Mouse (Mus musculus): ENCODE data around the gene Gfod1. TPM values are rescaled to one million over a fixed set of nuclear protein-coding genes. Genes with fewer than 3 reads are reported as not detected.

The Gfod1 gene
- polyA plus RNA-seq (2016; fragmentation: Nextera tagmentation; extraction: Ambion mirVana) = 0.13 and 0.23 TPM in 2 replicates

- WGBS = under 1% methylated on average over 53 of the region's 53 CpGs
- Histone ChIP-seq H3K4me1 (peaks cover 27% of the 10 kb centered on the region), H3K27me3 (ENCODE audit: low read depth, poor library complexity, severe bottlenecking) (peaks cover 72% of the 10 kb centered on the region), H3K9me3 (replicated peaks) (no peaks in the 10 kb centered on the region), H3K36me3 (no peaks in the 10 kb centered on the region), H3K27ac (peak within 1 kb of the TSS; percentile 75), H3K4me3 (peak within 1 kb of the TSS; percentile 73)
- peak; percentile 94 for DNase-seq (ENCODE audit: low spot score)
These were observed at the start of gene Gfod1 for GRCm38 (mm10) chr13:43304018-43304431. Gene Gfod1 (minus strand): TSS chr13:43304172.

DNA sequence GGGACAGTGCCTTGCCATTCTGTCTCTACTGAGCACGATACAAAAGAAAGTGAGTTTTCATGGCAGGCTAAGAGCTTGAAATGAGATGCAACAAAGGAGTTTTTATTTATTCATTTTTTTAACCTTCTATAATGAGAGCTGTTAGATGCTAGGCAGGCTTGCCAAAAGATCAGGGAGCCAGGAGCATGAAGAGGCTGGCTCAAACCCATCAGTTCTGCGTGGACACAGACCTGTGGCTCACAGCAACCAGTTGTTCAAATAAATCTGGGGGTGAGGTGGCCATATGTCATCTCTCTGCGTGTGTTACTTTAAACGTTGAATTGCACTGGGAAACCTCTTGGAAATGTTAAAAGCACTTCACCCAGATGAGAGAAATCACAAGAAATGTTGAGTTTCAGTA is 49.4 kb upstream of the Gfod1 start:
- Histone ChIP-seq H3K4me3 (no peak overlapping the region), H3K27ac (no peak overlapping the region), H3K9me3 (replicated peaks) (no peaks in the 10 kb centered on the region), H3K27me3 (ENCODE audit: low read depth, poor library complexity, severe bottlenecking) (no peaks in the 10 kb centered on the region), H3K4me1 (peaks cover 10% of the 10 kb centered on the region; the same call in 1 of the 2 replicates), H3K36me3 (no peaks in the 10 kb centered on the region)
- 79% methylated on average over 4 of the region's 4 CpGs for WGBS
- no peak for DNase-seq (ENCODE audit: low spot score)

DNA sequence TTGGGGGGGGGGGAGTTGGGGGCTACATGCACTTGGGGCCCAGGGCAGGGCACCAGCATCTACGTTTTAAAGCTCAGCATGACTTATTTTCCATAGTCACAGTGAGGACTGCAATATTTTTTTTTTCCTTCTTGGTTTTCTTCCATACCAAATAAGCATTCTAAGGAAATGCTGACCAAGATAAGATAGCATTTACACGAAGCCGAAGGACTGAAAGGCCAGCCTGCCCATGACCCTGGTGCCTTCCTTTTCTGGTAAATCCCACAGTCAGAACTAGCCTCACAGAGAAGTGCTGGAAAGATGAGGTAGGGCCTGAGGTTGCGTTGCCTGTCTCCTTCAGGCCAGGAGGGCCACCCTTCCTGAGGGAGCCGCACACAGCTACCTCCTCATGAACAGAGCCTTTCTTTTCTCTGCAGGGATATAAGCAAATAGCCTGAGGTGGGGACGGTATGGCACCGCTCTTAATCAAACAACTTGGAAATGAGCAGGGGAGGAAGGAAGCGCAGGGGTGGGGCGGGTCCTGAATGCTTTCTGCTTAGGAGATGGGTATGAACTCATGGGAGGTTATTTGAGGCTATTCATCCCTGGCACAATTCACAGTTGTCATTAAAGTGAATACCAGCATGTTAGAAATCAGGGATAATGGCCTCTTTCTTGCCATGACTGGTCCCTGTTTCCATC is 46.7 kb upstream of the Gfod1 start:
- DNase-seq (ENCODE audit: low spot score) = no peak
- Histone ChIP-seq H3K27ac (no peak overlapping the region), H3K36me3 (no peaks in the 10 kb centered on the region), H3K4me1 (peaks cover 7% of the 10 kb centered on the region; the same call in 1 of the 2 replicates), H3K4me3 (no peak overlapping the region), H3K9me3 (replicated peaks) (no peaks in the 10 kb centered on the region), H3K27me3 (ENCODE audit: low read depth, poor library complexity, severe bottlenecking) (no peaks in the 10 kb centered on the region)
- WGBS = 85% methylated on average over 9 of the region's 9 CpGs

- DNase-seq (ENCODE audit: low spot score) = no peak
- H3K36me3 ChIP-seq = no peaks in the 10 kb centered on the region
- H3K4me1 ChIP-seq = no peaks in the 10 kb centered on the region
- H3K4me3 ChIP-seq = no peak overlapping the region
- no peak overlapping the region for H3K27ac ChIP-seq
- 94% methylated on average over 8 of the region's 8 CpGs for WGBS
- no peaks in the 10 kb centered on the region for H3K27me3 ChIP-seq (ENCODE audit: low read depth, poor library complexity, severe bottlenecking)
- no peaks in the 10 kb centered on the region for H3K9me3 ChIP-seq (replicated peaks)
These were observed 45.4 kb upstream of the Gfod1 start for GRCm38 (mm10) chr13:43349376-43349775.

DNA sequence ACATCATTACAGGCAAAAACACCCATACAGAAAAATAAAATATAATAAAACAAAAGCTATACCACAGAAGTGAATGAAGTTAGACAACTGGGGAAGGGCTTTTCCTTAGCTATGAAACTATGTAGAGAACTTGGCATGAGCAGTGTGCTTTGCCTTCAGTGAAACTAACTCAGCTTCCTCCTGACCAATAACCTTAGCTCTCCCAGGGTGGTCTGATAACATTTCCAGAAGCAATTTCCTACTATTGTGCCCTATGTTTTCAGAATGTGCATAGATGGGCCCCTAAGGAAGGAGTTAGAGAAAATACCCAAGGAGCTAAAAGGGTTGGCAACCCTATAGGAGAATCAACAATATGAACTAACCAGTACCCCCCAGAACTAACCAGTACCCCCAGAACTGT is 42.9 kb upstream of the Gfod1 start:
- H3K4me1 ChIP-seq = no peaks in the 10 kb centered on the region
- no peaks in the 10 kb centered on the region for H3K36me3 ChIP-seq
- no peak overlapping the region for H3K27ac ChIP-seq
- no peak for DNase-seq (ENCODE audit: low spot score)
- no peaks in the 10 kb centered on the region for H3K27me3 ChIP-seq (ENCODE audit: low read depth, poor library complexity, severe bottlenecking)
- H3K4me3 ChIP-seq = no peak overlapping the region
- H3K9me3 ChIP-seq (replicated peaks) = no peaks in the 10 kb centered on the region

GRCm38 (mm10) chr13:43338632-43339031 is 34.7 kb upstream of the Gfod1 start:
- 93% methylated on average over 4 of the region's 4 CpGs for WGBS
- H3K27me3 ChIP-seq (ENCODE audit: low read depth, poor library complexity, severe bottlenecking) = no peaks in the 10 kb centered on the region
- no peaks in the 10 kb centered on the region for H3K9me3 ChIP-seq (replicated peaks)
- no peaks in the 10 kb centered on the region for H3K36me3 ChIP-seq
- DNase-seq (ENCODE audit: low spot score) = no peak
- H3K4me3 ChIP-seq = no peak overlapping the region
- H3K27ac ChIP-seq = peak overlapping the region; percentile 16; the same call in 1 of the 2 replicates
- H3K4me1 ChIP-seq = peaks cover 3% of the 10 kb centered on the region; the same call in 1 of the 2 replicates

DNA sequence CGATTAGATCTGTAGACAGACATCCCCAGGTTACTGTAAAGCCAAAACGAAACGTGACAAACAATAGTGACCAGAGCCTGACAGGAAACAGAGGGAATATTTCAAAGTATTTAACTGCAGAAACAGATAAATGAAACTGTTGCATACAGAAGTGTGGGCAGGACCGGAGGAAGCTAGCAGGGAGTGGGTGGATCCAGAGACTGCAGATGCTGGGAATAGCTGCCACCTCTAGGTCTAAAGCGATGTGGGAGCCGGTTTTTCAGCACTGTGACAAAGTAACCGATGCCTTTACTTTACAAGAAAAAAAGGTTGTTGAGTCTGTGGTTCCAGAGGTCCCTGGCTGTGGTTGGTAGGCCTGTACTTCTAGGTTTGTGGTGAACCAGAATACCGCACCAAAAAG is 34.0 kb upstream of the Gfod1 start:
- Histone ChIP-seq H3K36me3 (no peaks in the 10 kb centered on the region), H3K4me1 (peaks cover 3% of the 10 kb centered on the region; the same call in 1 of the 2 replicates), H3K27me3 (ENCODE audit: low read depth, poor library complexity, severe bottlenecking) (no peaks in the 10 kb centered on the region), H3K27ac (no peak overlapping the region), H3K4me3 (no peak overlapping the region), H3K9me3 (replicated peaks) (no peaks in the 10 kb centered on the region)
- DNase-seq (ENCODE audit: low spot score) = no peak
- 92% methylated on average over 8 of the region's 8 CpGs for WGBS

DNA sequence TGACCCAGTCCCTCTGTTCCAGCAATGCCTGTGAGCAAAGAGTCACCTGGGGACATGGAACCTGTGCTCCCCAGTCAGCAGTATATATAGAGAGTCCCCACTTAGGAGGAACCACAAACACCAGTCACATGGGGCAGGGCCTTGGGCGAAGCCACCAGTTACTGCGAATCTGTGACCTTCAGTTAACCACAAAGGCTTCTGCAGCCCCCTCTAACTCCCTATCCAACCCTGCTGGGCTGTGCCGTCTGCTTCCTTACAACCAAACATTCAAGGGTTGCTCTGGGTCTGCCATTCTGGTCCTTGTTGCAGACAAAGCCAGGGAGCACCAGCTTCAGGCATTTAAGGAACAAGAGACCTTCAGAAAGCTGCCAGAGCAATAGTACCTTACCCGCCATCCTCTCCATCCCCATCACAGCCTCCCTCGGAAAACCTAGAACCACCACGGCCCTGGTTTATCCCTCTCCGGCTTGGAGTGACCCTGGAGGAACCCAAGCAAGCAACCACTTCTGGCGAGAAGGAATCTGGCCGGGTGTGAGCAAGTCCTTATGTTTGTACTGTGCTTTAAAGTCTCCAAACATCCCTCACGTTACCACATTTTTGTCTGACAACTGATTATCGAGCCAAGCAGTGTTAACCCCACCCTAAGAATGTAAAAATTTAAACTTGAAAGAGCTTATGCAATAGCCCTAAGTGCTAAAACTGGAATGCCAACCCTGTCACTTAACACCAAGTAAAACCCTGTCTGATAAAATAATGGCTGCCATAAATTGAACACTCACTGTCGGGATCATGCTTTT is 32.7 kb upstream of the Gfod1 start:
- Histone ChIP-seq H3K4me3 (no peak overlapping the region), H3K27ac (no peak overlapping the region), H3K36me3 (no peaks in the 10 kb centered on the region), H3K4me1 (peaks cover 3% of the 10 kb centered on the region; the same call in 1 of the 2 replicates), H3K9me3 (replicated peaks) (no peaks in the 10 kb centered on the region), H3K27me3 (ENCODE audit: low read depth, poor library complexity, severe bottlenecking) (no peaks in the 10 kb centered on the region)
- WGBS = 71% methylated on average over 12 of the region's 12 CpGs
- DNase-seq (ENCODE audit: low spot score) = no peak

DNA sequence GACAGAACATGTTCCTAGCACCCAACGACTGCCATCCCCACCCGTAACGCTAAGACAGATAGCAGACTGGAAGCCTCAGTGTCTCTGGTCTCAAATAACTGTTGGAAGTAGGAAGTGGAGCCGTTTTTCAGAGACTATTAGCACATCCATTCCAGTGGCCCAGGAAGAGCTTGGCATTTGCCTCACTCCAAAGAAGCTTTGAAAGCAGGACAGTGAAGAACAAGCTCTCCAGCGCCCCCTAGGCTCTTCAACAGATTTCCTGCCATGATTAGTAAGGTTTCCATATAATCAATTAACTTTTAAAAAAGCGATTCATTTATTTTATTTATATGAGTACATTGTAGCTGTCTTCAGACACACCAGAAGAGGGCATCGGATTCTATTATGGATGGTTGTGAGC is 28.6 kb upstream of the Gfod1 start:
- H3K27me3 ChIP-seq (ENCODE audit: low read depth, poor library complexity, severe bottlenecking) = no peaks in the 10 kb centered on the region
- no peak overlapping the region for H3K4me3 ChIP-seq
- 40% methylated on average over 7 of the region's 7 CpGs for WGBS
- no peaks in the 10 kb centered on the region for H3K4me1 ChIP-seq
- H3K9me3 ChIP-seq (replicated peaks) = no peaks in the 10 kb centered on the region
- H3K36me3 ChIP-seq = no peaks in the 10 kb centered on the region
- no peak for DNase-seq (ENCODE audit: low spot score)
- no peak overlapping the region for H3K27ac ChIP-seq

- no peaks in the 10 kb centered on the region for H3K36me3 ChIP-seq
- no peaks in the 10 kb centered on the region for H3K4me1 ChIP-seq
- WGBS = 54% methylated on average over 11 of the region's 11 CpGs
- no peak overlapping the region for H3K27ac ChIP-seq
- no peaks in the 10 kb centered on the region for H3K9me3 ChIP-seq (replicated peaks)
- DNase-seq (ENCODE audit: low spot score) = no peak
- H3K4me3 ChIP-seq = no peak overlapping the region
- no peaks in the 10 kb centered on the region for H3K27me3 ChIP-seq (ENCODE audit: low read depth, poor library complexity, severe bottlenecking)
These were observed 27.9 kb upstream of the Gfod1 start for GRCm38 (mm10) chr13:43331721-43332444.

DNA sequence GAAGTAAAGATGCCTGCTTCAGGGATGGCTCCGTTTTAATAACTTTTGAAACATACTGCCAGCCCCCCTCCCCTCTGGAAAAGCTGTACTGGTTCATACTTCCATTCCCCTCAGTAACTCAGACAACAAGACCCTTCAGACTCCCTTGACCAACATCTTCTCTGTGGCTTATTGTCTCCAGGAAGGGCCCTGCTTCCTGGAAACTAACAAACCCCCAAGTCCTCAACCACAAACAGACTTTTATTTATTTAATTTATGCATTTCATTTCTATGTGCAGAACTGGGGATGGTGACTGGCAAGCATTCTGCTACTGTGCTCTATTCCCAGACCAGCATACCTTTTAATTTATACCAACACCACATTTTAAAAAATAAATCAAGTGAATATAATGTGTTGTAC is 21.5 kb upstream of the Gfod1 start:
- H3K27ac ChIP-seq = no peak overlapping the region
- H3K4me1 ChIP-seq = no peaks in the 10 kb centered on the region
- WGBS = 72% methylated on average over 1 of the region's 1 CpGs

DNA sequence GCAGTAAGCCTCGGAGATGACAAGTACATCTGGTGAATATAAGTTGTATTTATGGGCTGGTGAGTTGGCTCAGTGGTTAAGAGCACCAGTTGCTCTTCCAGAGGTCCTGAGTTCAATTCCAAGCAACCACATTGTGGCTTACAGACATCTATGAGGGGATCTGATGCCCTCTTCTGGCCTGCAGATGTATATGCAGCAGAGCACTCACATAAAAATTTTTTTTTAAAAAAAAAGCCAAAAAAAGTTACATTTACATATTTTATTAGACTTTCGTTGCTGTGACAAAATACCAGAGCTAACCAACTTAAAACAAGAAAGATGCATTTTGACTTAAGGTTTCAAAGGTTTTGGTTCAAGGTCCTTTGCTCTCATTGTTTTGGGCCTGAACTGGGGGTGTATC is 17.5 kb upstream of the Gfod1 start:
- Histone ChIP-seq H3K36me3 (no peaks in the 10 kb centered on the region), H3K4me1 (no peaks in the 10 kb centered on the region), H3K4me3 (no peak overlapping the region), H3K9me3 (replicated peaks) (no peaks in the 10 kb centered on the region), H3K27me3 (ENCODE audit: low read depth, poor library complexity, severe bottlenecking) (no peaks in the 10 kb centered on the region), H3K27ac (no peak overlapping the region)
- no peak for DNase-seq (ENCODE audit: low spot score)
- WGBS = 77% methylated on average over 2 of the region's 2 CpGs

More for the DNA sequence above, 21.5 kb upstream of the Gfod1 start:
- no peak overlapping the region for H3K4me3 ChIP-seq
- no peaks in the 10 kb centered on the region for H3K9me3 ChIP-seq (replicated peaks)
- DNase-seq (ENCODE audit: low spot score) = no peak
- H3K36me3 ChIP-seq = no peaks in the 10 kb centered on the region
- H3K27me3 ChIP-seq (ENCODE audit: low read depth, poor library complexity, severe bottlenecking) = no peaks in the 10 kb centered on the region

DNA sequence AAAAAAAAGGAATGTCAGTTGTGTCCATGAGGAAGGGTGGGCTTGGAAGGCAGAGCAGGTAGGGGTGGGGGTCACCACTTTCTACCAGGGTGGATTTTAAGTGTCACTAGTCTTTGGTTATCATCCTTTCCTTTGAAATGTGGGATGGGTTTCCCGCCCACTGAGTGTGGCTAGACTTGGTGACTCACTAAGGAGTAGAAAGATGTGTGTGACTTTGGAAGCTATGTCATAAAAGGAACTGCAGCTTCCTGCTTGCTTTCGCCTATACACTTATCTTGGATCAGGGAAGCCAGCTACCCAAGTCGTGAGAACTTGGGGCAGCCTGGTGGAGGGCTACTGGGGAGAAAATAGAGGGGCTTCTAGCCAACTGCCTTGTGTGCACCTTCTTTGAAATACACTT is 15.4 kb upstream of the Gfod1 start:
- H3K9me3 ChIP-seq (replicated peaks) = no peaks in the 10 kb centered on the region
- no peak overlapping the region for H3K4me3 ChIP-seq
- no peak overlapping the region for H3K27ac ChIP-seq
- H3K4me1 ChIP-seq = no peaks in the 10 kb centered on the region
- no peaks in the 10 kb centered on the region for H3K27me3 ChIP-seq (ENCODE audit: low read depth, poor library complexity, severe bottlenecking)
- no peaks in the 10 kb centered on the region for H3K36me3 ChIP-seq
- 82% methylated on average over 3 of the region's 3 CpGs for WGBS
- DNase-seq (ENCODE audit: low spot score) = no peak
